Mouse (Mus musculus): ENCODE data around the gene Phgdh. TPM values are rescaled to one million over a fixed set of nuclear protein-coding genes. Genes with fewer than 3 reads are reported as not detected.

The Phgdh gene
- total RNA-seq, 4 experiments from 2014 or later, result 61.3 to 72.1 (median 67.5) TPM

GRCm38 (mm10) chr3:98299391-98300100, 40.2 kb downstream of the Phgdh start:
- no peak for DNase-seq (ENCODE audit: low spot score in 2 of 2)

GRCm38 (mm10) chr3:98295965-98296364, 43.8 kb downstream of the Phgdh start:
- no peak for DNase-seq (ENCODE audit: low spot score in 2 of 2)

- DNase-seq (ENCODE audit: low spot score in 2 of 2), result no peak
These were observed 48.7 kb downstream of the Phgdh start for GRCm38 (mm10) chr3:98291044-98291443.

- no peak for DNase-seq (ENCODE audit: low spot score in 2 of 2)
These were observed 56.6 kb downstream of the Phgdh start for GRCm38 (mm10) chr3:98283205-98283604.

- no peak for DNase-seq (ENCODE audit: low spot score in 2 of 2)
These were observed 57.4 kb downstream of the Phgdh start for GRCm38 (mm10) chr3:98282422-98282821.

- peak; percentile 32 to 52 for DNase-seq (ENCODE audit: low spot score in 2 of 2)
These were observed 58.7 kb downstream of the Phgdh start for GRCm38 (mm10) chr3:98280933-98281678.

- DNase-seq (ENCODE audit: low spot score in 2 of 2), result no peak
These were observed 59.4 kb downstream of the Phgdh start, which contains the start of gene Hmgcs2 for GRCm38 (mm10) chr3:98280204-98280932. Gene Hmgcs2 (plus strand): TSS chr3:98280435.

GRCm38 (mm10) chr3:98279682-98280081, 60.1 kb downstream of the Phgdh start:
- no peak for DNase-seq (ENCODE audit: low spot score in 2 of 2)

GRCm38 (mm10) chr3:98273623-98274398, 66.0 kb downstream of the Phgdh start:
- no peak for DNase-seq (ENCODE audit: low spot score in 2 of 2)

- DNase-seq (ENCODE audit: low spot score in 2 of 2), result no peak
These were observed 72.5 kb downstream of the Phgdh start for GRCm38 (mm10) chr3:98267249-98267651.

Other genes starting within 250 kb of the Phgdh start
- under 1 TPM in 1 of 4 experiments, not detected in 3; 0.36 TPM for gene Adam30, start 179.4 kb downstream of the Phgdh start, total RNA-seq (2022)
- not detected for gene Reg4, start 117.8 kb downstream of the Phgdh start, total RNA-seq (2022)
- gene Hmgcs2, start 59.6 kb downstream of the Phgdh start, total RNA-seq (2022), result 1 to 10 TPM; 4.3 to 6.5 (median 5.3) TPM
- gene Zfp697, start 42.5 kb upstream of the Phgdh start, total RNA-seq (2022), result 10 to 100 TPM; 27.1 to 32.6 (median 27.9) TPM
- gene Gm4450, start 117.1 kb upstream of the Phgdh start, total RNA-seq (2022), result not detected
- gene Hsd3b4, start 170.5 kb upstream of the Phgdh start, total RNA-seq (2022), result not detected
- not detected for gene Gm10681, start 248.8 kb upstream of the Phgdh start, total RNA-seq (2022)

Measured in layer of hippocampus, adult 8-10 months (tissue).